Mouse (Mus musculus) adrenal gland, adult 18-20 months (tissue): ENCODE data around the gene Cass4. TPM values are rescaled to one million over a fixed set of nuclear protein-coding genes. Genes with fewer than 3 reads are reported as not detected.

Source experiments
- DNase-seq, 2 experiments: peaks; one replicate each; pipeline ENCODE4 v3.0.0; 2021 to 2022; ENCODE audit warnings: low spot score in 2 of 2
- long read RNA-seq, 2 experiments: library from polyadenylated mRNA; stranded (forward); transcript quantifications; one replicate each; pipeline ENCODE4 v2.0.0; 2021
- total RNA-seq, 2 experiments: library from RNA; stranded (reverse); gene quantifications; 1 replicate in 1 of 2; 2 replicates in 1 of 2; pipeline ENCODE4 v1.2.3; 2021

The Cass4 gene
- total RNA-seq, result under 1 TPM; 0.13 to 0.16 TPM
- long read RNA-seq, experiment 1, result 0 reads
- long read RNA-seq, experiment 2, result 0 reads

GRCm38 (mm10) chr2:172393391-172394051 lies at the start of gene Cass4:
Gene Cass4, plus strand, starts transcription at chr2:172393794.
- no peak for DNase-seq

GRCm38 (mm10) chr2:172344669-172345068 lies 48.9 kb upstream of the Cass4 start:
- no peak for DNase-seq

- peak; percentile 95 to 97 for DNase-seq
Observed at GRCm38 (mm10) chr2:172345258-172345738, 48.3 kb upstream of the Cass4 start, which contains the start of gene Fam210b. Gene Fam210b, plus strand, starts transcription at chr2:172345565.

DNA sequence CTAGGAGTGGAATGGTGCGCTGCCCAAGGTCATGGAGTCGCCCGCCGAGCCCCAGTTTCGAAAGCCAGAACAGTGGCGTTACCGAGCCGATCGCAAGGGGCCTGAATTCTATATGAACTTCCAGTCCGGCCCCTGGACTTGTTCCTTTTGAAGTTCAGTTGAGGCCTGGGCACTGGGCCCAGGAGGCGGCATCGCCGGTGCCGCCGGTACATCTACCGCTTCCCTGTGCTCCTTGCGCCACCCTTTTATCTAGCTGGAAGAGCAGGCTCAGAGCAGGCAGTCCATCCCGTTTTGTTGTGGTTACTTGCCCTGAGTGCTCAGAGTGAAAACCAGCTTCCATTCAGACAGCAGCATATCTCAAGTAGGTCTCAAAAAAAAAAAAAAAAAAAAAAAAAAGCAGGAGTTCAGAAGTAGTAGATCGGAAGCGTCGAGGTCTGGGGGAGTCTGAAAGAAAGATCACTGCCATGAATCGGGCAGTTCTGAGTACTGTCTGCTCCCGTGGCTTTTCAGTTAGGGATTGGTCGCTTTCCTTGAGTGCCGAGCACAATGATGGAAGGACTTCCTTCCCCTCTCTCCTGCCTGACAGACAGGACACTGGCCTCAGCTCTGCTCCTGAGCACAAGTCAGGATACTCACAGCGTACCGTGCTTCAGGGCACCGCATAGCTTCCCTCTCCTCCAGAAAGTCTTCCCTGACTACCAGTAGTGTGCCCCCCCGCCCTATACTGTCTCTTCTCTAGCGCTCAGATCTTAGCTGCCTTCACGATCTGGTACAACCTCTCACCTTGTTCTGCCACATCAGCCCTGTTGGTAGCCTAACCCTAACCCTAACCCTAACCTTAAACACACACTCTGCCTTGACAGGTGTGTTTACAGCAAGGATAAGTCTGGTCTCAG lies 47.3 kb upstream of the Cass4 start:
- peak; percentile 37 to 41 for DNase-seq

- DNase-seq, result no peak
Observed at GRCm38 (mm10) chr2:172346933-172347611, 46.5 kb upstream of the Cass4 start.

DNA sequence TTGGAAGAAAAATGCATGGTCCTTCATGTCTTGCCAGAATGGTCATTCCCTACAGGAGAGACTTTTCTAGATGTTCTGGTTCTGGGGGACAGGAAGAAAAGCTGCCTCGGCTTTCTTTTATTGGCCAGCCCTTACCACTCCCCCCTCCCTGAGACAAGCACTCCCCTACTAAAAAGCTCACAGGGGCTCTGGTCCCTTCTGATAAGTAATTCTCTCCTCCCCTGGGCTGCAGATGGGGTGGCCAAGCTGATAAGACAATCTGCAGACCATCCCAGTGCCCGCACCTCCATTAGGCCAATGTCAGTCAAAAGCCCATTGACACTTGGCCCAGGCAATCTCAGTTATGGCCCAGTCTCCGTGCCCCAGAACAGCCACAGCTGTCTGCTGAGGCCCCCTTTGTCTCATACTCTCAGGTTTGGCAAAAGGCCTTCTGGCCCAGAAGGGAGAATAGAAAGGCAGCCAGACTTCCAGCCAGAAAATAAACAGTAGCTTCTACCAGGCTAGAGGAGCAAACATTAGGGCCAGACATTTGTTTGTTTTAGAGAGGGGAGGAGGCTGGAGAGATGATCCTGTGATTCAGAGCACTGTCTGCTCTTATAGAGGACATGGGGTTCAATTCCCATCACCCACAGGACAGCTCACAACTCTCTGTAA lies 45.2 kb upstream of the Cass4 start:
- no peak for DNase-seq

DNA sequence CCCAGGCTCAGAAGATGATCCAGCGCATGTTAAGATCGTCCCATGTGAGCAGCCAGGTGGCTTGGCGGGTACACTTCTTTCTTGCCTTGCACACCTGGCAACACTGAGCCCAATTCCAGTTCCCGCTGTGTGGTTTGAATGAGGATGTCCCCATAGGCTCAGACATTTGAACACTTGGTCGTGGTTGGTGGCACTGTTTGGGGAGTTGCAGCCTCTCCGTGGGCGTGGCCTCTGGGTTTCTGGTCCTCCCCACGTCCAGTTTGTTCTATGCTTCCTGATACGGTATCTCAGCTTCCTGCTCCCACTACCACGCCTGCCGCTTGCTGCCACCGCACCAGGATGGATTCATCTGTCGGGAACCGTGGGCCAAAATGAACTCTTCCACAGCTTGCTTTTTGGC lies 43.8 kb upstream of the Cass4 start:
- DNase-seq, result no peak

- DNase-seq, result no peak
Observed at GRCm38 (mm10) chr2:172350773-172351172, 42.8 kb upstream of the Cass4 start.

GRCm38 (mm10) chr2:172353218-172353617 lies 40.4 kb upstream of the Cass4 start:
- DNase-seq, result no peak

DNA sequence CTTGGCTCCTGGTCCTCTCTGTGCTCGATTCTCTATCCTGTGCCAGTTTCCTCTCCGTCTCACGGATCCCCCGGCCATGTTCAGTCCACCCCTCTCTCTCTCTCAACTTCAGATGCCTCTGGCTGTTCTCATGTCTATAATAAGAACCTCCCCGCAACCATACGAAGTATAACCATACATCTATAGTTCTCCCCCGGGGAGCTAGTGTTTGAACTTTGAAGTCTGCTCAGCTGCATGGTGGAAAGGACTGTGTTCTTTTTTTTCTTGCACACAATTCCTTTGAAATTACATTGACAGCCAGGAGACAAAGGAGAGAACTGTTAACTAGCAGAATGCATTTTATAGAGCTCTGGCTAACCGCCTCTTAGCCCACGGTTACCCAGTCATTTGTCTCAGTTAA lies 38.8 kb upstream of the Cass4 start:
- DNase-seq, result no peak

DNA sequence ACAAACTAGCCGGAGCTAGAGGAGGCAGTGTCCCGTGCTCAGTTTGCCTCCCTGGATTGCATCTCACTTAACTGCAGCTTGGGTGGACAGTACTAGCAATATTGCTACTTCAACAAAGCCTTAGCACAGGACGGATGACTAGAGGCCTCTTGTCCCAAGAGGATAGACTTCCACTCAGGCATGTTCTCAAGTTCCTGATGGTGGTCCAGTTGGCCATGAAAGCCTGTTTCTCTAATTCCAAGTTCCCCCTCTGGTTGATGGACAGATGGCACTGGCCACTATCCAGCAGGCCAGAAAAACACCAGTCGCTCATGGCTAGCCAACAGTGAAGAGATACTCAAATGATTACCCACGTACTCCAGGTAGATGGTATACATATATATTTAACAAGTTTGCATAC lies 37.8 kb upstream of the Cass4 start:
- DNase-seq, result no peak

DNA sequence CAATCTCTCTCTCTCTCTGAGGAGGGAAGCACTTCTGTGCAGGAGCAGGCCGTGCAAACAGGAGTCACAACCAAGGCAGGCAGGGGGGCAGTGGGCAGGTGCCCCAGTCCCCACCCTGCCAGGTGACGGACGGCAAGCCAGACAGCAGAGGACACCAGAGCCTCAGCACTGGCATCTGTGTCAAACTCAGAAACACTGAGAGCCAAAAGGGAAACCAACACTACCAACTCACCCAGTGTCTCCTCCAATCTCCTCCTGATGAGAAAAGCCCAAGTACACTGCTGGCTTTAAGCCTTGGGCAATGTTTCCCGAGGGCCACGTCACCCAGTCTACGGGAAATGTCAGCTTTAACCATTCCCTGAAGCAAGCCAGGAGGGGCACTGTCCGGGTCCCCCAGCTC lies 30.4 kb upstream of the Cass4 start:
- DNase-seq, result no peak

DNA sequence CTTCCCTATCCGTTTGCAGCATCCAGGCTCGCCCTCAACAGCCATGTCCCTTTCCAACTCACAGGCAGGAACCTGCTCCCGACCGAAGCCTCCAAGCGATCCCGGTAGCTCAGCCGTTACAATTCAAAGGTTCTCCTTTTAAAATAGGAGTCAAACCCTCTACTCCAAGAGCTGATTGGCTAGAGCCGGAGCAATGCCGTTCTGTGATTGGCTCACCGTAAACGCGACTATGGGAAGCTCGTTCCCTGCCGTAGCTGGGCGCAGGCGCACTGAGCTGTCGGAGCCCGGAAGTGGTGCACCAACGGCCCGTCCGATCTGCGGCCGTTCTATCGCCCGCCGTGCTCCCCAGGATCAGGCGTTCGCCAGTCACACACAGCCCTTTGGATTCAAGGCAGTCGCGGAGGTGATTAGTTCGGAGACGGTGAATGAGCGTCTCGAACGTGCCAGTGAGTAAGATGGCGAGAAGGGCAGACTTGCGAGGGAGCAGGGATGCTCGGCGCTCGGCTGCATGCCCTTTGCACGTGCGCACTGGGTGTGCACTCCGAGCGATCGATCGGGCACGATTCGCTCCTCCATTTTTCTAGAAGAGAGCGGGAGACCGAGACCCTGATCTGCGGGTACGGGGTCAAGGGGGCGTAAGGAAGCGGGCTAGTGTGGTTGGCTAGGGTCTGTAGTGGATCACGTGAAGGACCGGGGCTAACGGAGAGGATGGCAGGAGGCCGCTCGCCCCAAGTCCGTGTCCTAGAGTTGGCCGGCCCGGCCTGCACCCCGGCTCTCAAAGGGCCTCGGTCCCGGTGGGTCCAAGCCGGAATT lies 23.0 kb upstream of the Cass4 start, which contains the start of the genes Aurka and Cstf1:
Gene Aurka, minus strand, starts transcription at position 125 of the 813 bp plus-strand sequence.
Gene Cstf1, plus strand, starts transcription at position 271 of the 813 bp plus-strand sequence.
- DNase-seq, result peak; percentile 89 to 93

DNA sequence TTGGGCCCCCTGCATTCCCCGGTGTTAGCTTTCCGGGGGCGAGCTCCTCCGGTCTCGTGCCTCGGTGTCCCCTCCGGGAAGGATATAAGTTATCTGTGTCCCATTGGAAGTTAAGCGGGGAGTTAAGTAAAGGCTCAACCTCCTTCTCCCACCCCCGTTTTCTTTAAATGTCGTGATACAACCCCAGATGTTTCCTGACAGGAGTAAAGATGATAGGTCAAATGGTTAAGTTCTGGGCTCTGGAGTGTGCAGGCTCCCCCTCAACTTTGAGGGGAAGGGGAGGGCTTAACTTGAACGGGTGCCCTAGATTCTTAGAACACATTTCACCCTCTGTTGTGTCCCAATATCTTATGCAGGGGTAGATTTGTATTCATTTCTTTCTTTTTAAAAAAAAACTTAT lies 22.3 kb upstream of the Cass4 start:
- DNase-seq, result no peak

GRCm38 (mm10) chr2:172376551-172376950 lies 17.0 kb upstream of the Cass4 start:
- no peak for DNase-seq

DNA sequence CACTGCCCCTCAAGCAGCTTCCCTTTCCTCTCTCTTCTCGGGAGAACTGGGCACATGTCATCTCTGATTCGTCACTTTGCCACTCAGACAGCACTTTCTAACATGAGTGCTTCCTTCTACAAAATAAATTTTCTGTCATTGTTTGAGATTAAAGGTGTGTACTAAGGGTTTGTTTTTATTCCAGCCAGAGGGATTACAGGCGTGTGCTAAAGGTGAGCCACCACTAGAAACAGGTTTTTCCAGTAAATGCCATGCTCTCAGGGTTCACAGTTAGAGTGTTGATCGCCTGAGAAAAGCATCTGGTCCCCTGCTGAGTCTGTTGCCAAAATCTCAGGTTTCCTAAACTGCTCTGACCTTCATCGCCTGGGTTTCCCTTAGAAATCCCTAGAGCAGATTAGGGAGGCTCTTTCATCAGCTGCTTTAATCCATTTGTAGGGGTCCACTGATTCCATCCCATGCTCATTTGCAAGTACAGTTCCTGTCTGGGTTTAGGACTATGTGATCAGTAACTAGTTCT lies 16.5 kb upstream of the Cass4 start:
- no peak for DNase-seq

- DNase-seq, result no peak
Observed at GRCm38 (mm10) chr2:172378332-172378731, 15.3 kb upstream of the Cass4 start.

GRCm38 (mm10) chr2:172380513-172380912 lies 13.1 kb upstream of the Cass4 start:
- no peak for DNase-seq

GRCm38 (mm10) chr2:172381341-172381740 lies 12.3 kb upstream of the Cass4 start:
- no peak for DNase-seq

DNA sequence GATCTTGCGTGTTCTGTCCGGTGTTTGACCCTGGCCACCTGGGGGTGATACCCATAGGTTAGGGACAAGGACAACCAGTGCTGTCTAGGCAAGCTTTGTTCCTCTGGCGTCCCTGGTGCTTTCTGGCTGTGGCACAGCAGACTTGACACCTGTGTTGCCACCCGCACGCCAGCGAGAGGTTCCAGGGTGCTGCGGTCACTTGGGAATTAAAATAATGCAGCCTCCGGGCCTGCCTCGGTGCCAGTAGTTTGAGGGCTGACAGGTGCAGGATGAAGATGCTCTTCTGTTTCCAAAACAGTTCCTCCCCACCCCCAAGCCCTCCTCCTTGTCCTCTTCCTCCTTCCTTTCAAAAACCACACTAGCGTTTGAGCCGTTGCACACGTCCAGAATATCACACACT lies 11.7 kb upstream of the Cass4 start:
- no peak for DNase-seq
